Mouse (Mus musculus): ENCODE results near the gene 4930455H04Rik. TPM values are rescaled to one million over a fixed set of nuclear protein-coding genes. Genes with fewer than 3 reads are reported as not detected.

4930455H04Rik gene
- polyA plus RNA-seq, 1 experiment from 2014 or later = 0.11 TPM

- ATAC-seq (ENCODE audit: insufficient number of reproducible peaks, low FRiP score, low TSS enrichment, low read depth) (no peak), DNase-seq (ENCODE audit: low spot score) (no peak)
Measured at GRCm38 (mm10) chr3:116969786-116970185, 1.7 kb downstream of the 4930455H04Rik start.

DNA sequence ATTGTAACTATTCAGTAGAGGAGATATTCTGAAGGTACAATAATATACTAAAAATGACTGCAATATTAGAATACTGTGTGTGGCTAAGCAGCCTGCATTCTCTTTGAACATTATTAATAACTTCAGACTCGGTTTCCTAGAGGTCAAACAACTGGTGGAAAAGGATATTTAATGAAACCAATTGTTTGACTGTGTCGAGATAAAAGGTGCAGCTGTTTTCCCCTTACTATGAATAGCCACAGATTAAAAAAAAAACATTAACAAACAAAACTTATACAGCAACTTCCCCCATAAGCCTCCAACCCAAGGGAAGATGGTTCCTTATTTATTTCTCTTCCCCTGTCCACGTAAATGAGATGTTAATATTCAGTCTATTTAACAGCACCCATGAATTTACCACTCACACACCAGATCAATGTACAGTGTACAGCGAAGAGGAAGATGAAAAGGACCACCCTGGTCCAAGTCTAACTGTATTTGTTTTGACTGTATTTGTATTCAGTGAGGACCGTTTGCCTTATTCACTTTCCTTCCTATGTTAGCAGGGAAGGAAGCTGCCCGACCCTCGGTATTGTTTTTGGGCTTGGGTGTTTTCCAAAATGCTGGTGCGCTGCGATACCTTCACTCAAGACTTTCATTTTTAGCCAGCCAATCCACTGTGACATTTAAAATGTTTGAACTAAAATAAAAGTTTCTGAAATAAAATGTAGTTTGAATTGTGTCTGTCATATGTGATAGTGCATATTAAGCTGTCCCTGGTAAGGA is 13.9 kb downstream of the 4930455H04Rik start:
- DNase-seq (ENCODE audit: low spot score) (no peak), ATAC-seq (ENCODE audit: insufficient number of reproducible peaks, low FRiP score, low TSS enrichment, low read depth) (no peak)
- Histone ChIP-seq H3K27me3 (ENCODE audit: control insufficient read depth, insufficient read depth, low read length) (no peaks in the 10 kb centered on the region), H3K36me3 (ENCODE audit: control insufficient read depth, insufficient read depth, low read length) (no peaks in the 10 kb centered on the region), H3K4me2 (ENCODE audit: low read depth, severe bottlenecking) (no peak overlapping the region), H3K4me1 (ENCODE audit: control insufficient read depth, insufficient read depth, low read length) (no peaks in the 10 kb centered on the region), H3K9ac (ENCODE audit: low read length) (no peak overlapping the region), H3K27ac (replicated peaks; ENCODE audit: low read depth, low read length) (no peak overlapping the region), H3K9me3 (ENCODE audit: control insufficient read depth, low read length) (no peaks in the 10 kb centered on the region), H3K4me3 (ENCODE audit: low read depth, low read length) (no peak overlapping the region)
- 86% methylated on average over 9 of the region's 9 CpGs for WGBS

More at GRCm38 (mm10) chr3:116969786-116970185, 1.7 kb downstream of the 4930455H04Rik start:
- Histone ChIP-seq H3K36me3 (ENCODE audit: control insufficient read depth, insufficient read depth, low read length) (no peaks in the 10 kb centered on the region), H3K9me3 (ENCODE audit: control insufficient read depth, low read length) (no peaks in the 10 kb centered on the region), H3K9ac (ENCODE audit: low read length) (no peak overlapping the region), H3K27ac (replicated peaks; ENCODE audit: low read depth, low read length) (no peak overlapping the region), H3K4me1 (ENCODE audit: control insufficient read depth, insufficient read depth, low read length) (no peaks in the 10 kb centered on the region), H3K4me2 (ENCODE audit: low read depth, severe bottlenecking) (no peak overlapping the region), H3K27me3 (ENCODE audit: control insufficient read depth, insufficient read depth, low read length) (no peaks in the 10 kb centered on the region), H3K4me3 (ENCODE audit: low read depth, low read length) (no peak overlapping the region)
- 79% methylated on average over 5 of the region's 5 CpGs for WGBS

GRCm38 (mm10) chr3:116985042-116985455 is 17.0 kb downstream of the 4930455H04Rik start:
- no peak overlapping the region for H3K4me2 ChIP-seq (ENCODE audit: low read depth, severe bottlenecking)
- no peaks in the 10 kb centered on the region for H3K27me3 ChIP-seq (ENCODE audit: control insufficient read depth, insufficient read depth, low read length)
- H3K4me3 ChIP-seq (ENCODE audit: low read depth, low read length) = no peak overlapping the region
- H3K9ac ChIP-seq (ENCODE audit: low read length) = no peak overlapping the region
- DNase-seq (ENCODE audit: low spot score) (no peak), ATAC-seq (ENCODE audit: insufficient number of reproducible peaks, low FRiP score, low TSS enrichment, low read depth) (no peak)
- no peaks in the 10 kb centered on the region for H3K9me3 ChIP-seq (ENCODE audit: control insufficient read depth, low read length)
- WGBS = 75% methylated on average over 1 of the region's 1 CpGs
- no peaks in the 10 kb centered on the region for H3K4me1 ChIP-seq (ENCODE audit: control insufficient read depth, insufficient read depth, low read length)
- no peaks in the 10 kb centered on the region for H3K36me3 ChIP-seq (ENCODE audit: control insufficient read depth, insufficient read depth, low read length)
- H3K27ac ChIP-seq (replicated peaks; ENCODE audit: low read depth, low read length) = no peak overlapping the region

GRCm38 (mm10) chr3:116985741-116986140 is 17.7 kb downstream of the 4930455H04Rik start:
- Histone ChIP-seq H3K27ac (replicated peaks; ENCODE audit: low read depth, low read length) (no peak overlapping the region), H3K9ac (ENCODE audit: low read length) (no peak overlapping the region), H3K4me2 (ENCODE audit: low read depth, severe bottlenecking) (no peak overlapping the region), H3K4me1 (ENCODE audit: control insufficient read depth, insufficient read depth, low read length) (no peaks in the 10 kb centered on the region), H3K27me3 (ENCODE audit: control insufficient read depth, insufficient read depth, low read length) (no peaks in the 10 kb centered on the region), H3K36me3 (ENCODE audit: control insufficient read depth, insufficient read depth, low read length) (no peaks in the 10 kb centered on the region), H3K9me3 (ENCODE audit: control insufficient read depth, low read length) (no peaks in the 10 kb centered on the region), H3K4me3 (ENCODE audit: low read depth, low read length) (no peak overlapping the region)
- DNase-seq (ENCODE audit: low spot score) = no peak
- WGBS = 85% methylated on average over 1 of the region's 1 CpGs
- ATAC-seq (ENCODE audit: insufficient number of reproducible peaks, low FRiP score, low TSS enrichment, low read depth) = no peak

- Histone ChIP-seq H3K27ac (replicated peaks; ENCODE audit: low read depth, low read length) (no peak overlapping the region), H3K36me3 (ENCODE audit: control insufficient read depth, insufficient read depth, low read length) (no peaks in the 10 kb centered on the region), H3K9me3 (ENCODE audit: control insufficient read depth, low read length) (no peaks in the 10 kb centered on the region), H3K9ac (ENCODE audit: low read length) (no peak overlapping the region), H3K27me3 (ENCODE audit: control insufficient read depth, insufficient read depth, low read length) (no peaks in the 10 kb centered on the region), H3K4me1 (ENCODE audit: control insufficient read depth, insufficient read depth, low read length) (no peaks in the 10 kb centered on the region), H3K4me2 (ENCODE audit: low read depth, severe bottlenecking) (no peak overlapping the region), H3K4me3 (ENCODE audit: low read depth, low read length) (no peak overlapping the region)
- no peak for DNase-seq (ENCODE audit: low spot score)
- no peak for ATAC-seq (ENCODE audit: insufficient number of reproducible peaks, low FRiP score, low TSS enrichment, low read depth)
- 56% methylated on average over 2 of the region's 2 CpGs for WGBS
Measured at GRCm38 (mm10) chr3:116986451-116986850, 18.4 kb downstream of the 4930455H04Rik start.

DNA sequence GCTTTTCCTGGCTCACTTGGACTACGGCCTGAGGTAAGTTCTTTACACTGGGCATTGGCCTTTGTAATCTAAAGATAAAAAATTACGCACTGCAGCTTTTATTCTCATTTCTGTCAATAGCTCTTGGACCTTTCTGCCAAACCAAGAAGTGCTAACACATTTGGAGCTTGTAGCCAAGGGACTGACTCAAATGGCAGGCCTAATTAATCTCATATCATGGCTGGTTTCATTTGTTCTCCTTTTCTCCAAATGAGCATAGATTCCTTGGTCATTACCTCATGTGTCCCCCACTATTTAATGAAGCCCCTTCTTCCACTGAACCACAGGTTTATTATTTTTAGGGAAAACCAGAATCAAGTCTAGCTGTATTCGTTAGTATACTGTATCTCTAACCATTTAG is 20.2 kb downstream of the 4930455H04Rik start:
- Histone ChIP-seq H3K9me3 (ENCODE audit: control insufficient read depth, low read length) (no peaks in the 10 kb centered on the region), H3K36me3 (ENCODE audit: control insufficient read depth, insufficient read depth, low read length) (no peaks in the 10 kb centered on the region), H3K4me1 (ENCODE audit: control insufficient read depth, insufficient read depth, low read length) (no peaks in the 10 kb centered on the region), H3K27me3 (ENCODE audit: control insufficient read depth, insufficient read depth, low read length) (no peaks in the 10 kb centered on the region), H3K9ac (ENCODE audit: low read length) (no peak overlapping the region), H3K27ac (replicated peaks; ENCODE audit: low read depth, low read length) (no peak overlapping the region), H3K4me3 (ENCODE audit: low read depth, low read length) (no peak overlapping the region), H3K4me2 (ENCODE audit: low read depth, severe bottlenecking) (no peak overlapping the region)
- ATAC-seq (ENCODE audit: insufficient number of reproducible peaks, low FRiP score, low TSS enrichment, low read depth) (no peak), DNase-seq (ENCODE audit: low spot score) (no peak)
- 86% methylated on average over 3 of the region's 3 CpGs for WGBS

GRCm38 (mm10) chr3:116991180-116991579 is 23.1 kb downstream of the 4930455H04Rik start:
- H3K4me2 ChIP-seq (ENCODE audit: low read depth, severe bottlenecking) = no peak overlapping the region
- no peak overlapping the region for H3K4me3 ChIP-seq (ENCODE audit: low read depth, low read length)
- no peaks in the 10 kb centered on the region for H3K27me3 ChIP-seq (ENCODE audit: control insufficient read depth, insufficient read depth, low read length)
- no peak overlapping the region for H3K27ac ChIP-seq (replicated peaks; ENCODE audit: low read depth, low read length)
- no peaks in the 10 kb centered on the region for H3K4me1 ChIP-seq (ENCODE audit: control insufficient read depth, insufficient read depth, low read length)
- H3K9ac ChIP-seq (ENCODE audit: low read length) = no peak overlapping the region
- ATAC-seq (ENCODE audit: insufficient number of reproducible peaks, low FRiP score, low TSS enrichment, low read depth) (no peak), DNase-seq (ENCODE audit: low spot score) (no peak)
- WGBS = 85% methylated on average over 2 of the region's 2 CpGs
- no peaks in the 10 kb centered on the region for H3K9me3 ChIP-seq (ENCODE audit: control insufficient read depth, low read length)
- no peaks in the 10 kb centered on the region for H3K36me3 ChIP-seq (ENCODE audit: control insufficient read depth, insufficient read depth, low read length)

DNA sequence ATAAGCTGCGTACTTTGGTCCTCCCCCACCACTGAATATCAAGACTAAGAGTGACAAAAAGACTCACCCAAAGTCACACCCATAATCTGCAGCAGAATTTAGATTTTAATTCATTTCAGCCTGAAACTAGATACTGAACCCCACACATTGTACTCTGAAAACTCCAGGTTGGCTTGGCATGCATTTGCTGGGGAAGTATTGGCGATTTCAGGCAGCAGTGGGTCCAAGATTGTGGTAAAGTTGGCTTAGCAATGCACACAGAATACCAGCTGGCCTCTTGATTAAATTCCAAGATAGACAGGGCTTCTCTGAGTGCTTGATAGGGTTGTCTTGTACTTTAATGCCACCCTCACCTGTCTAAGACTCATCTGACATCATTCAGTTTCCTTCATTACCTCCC is 24.9 kb downstream of the 4930455H04Rik start:
- no peaks in the 10 kb centered on the region for H3K27me3 ChIP-seq (ENCODE audit: control insufficient read depth, insufficient read depth, low read length)
- no peaks in the 10 kb centered on the region for H3K9me3 ChIP-seq (ENCODE audit: control insufficient read depth, low read length)
- no peak for ATAC-seq (ENCODE audit: insufficient number of reproducible peaks, low FRiP score, low TSS enrichment, low read depth)
- 90% methylated on average over 2 of the region's 2 CpGs for WGBS
- no peak overlapping the region for H3K27ac ChIP-seq (replicated peaks; ENCODE audit: low read depth, low read length)
- H3K9ac ChIP-seq (ENCODE audit: low read length) = no peak overlapping the region
- no peak overlapping the region for H3K4me3 ChIP-seq (ENCODE audit: low read depth, low read length)
- no peaks in the 10 kb centered on the region for H3K4me1 ChIP-seq (ENCODE audit: control insufficient read depth, insufficient read depth, low read length)
- no peak for DNase-seq (ENCODE audit: low spot score)
- H3K36me3 ChIP-seq (ENCODE audit: control insufficient read depth, insufficient read depth, low read length) = no peaks in the 10 kb centered on the region
- no peak overlapping the region for H3K4me2 ChIP-seq (ENCODE audit: low read depth, severe bottlenecking)

Data from limb, embryonic 11.5 days (tissue).